Mouse (Mus musculus) liver, adult 10 weeks (tissue): ENCODE measurements around the gene Gjb5. TPM values are rescaled to one million over a fixed set of nuclear protein-coding genes. Genes with fewer than 3 reads are reported as not detected.

Experiments used
- polyA plus RNA-seq: library from polyadenylated mRNA; stranded (reverse); fragments of 350-450 nt; fragmentation: Illumina TruSeq; extraction: RNeasy Lipid Tissue Mini Kit (QIAGEN cat#74804); gene quantifications from one replicate; pipeline ENCODE4 v1.2.3, GENCODE M21; 2014; ENCODE audit warnings: low read depth, low replicate concordance

Gjb5 gene
- polyA plus RNA-seq: not detected

GRCm38 (mm10) chr4:127358018-127358417 lies at the start of gene Gjb5:
TSS of gene Gjb5 (minus strand) at chr4:127358181.

GRCm38 (mm10) chr4:127353951-127354438 lies 4.0 kb downstream of the Gjb5 start, which contains the start of gene Gjb4:
TSS of gene Gjb4 (minus strand) at chr4:127354081.

DNA sequence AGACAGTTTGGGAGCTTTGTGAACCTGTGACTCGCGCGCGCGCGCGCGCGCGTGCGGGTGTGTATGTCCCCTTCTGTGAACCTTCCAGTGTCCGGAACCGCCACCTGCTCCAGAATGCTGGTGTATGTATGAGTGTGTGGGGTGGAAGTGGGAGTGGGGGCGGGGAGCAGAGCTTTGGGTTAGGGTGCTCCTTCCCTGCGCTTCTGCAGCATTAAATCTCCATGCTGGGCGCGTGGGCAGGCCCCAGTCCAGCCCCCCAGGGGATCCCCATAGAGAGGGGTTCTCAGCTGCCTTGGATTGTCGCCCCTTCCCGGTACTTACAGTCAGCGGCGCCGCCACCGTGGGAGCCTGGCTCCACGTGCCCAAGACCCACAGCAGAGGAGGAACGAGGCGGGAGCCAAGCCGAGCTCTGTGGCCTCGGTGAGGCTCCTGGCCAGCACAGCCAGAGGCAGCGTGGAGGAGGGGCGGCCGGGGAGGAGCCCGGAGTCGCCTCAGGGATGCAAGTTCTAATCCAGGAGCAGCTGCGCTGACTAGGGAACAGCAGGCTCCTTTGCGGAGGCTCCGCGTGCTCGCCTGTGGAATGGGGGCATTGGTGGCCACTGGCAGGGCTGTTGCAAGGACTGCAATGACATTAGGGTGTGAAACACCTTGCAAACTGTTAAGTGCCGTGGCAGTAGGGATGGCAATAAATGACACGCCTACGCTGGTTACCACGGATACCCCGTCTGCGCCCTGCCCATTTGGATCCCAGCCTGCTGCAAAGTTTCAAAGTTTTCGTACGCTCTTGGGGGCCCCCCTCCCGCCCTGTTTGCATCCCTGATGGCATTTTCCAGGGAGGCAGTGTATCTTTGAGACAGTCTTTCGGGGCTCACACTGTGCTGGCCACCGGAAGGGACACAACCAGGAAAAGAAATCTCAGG lies 27.5 kb downstream of the Gjb5 start, which contains the start of gene Gjb3:
Gene Gjb3 (minus strand): TSS at position 664 of the 920 bp plus-strand sequence.

DNA sequence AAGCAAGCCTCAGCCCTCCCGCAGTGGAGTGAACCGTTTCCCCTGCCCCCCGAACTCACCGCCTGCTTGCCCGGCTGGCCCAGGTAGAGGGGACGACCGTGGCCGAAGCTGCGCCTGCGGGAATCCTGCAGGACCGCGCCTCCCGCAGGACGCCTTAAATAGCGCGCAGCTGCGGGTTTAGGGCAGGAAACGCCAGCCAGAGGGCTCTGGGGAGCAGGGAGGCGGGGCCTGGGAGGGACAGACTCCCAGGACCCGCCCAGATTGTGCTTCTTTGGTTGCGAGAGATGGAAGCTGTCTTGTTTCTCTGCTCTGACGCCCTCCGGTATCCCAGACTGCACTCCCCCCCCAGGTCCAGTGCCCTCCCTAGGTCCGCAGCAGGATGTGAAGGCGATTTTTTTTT lies 44.1 kb downstream of the Gjb5 start, which contains the start of gene Gja4:
Gene Gja4 (minus strand): TSS at position 179 of the 400 bp plus-strand sequence.

Other genes with a start within 250 kb of the Gjb5 start
- gene Tmem35b, start 234.5 kb downstream of the Gjb5 start, polyA plus RNA-seq: 14.3 TPM
- gene Dlgap3, start 189.0 kb downstream of the Gjb5 start, polyA plus RNA-seq: not detected
- gene Smim12, start 114.4 kb downstream of the Gjb5 start, polyA plus RNA-seq: 2.4 TPM
- gene Gja4, start 44.1 kb downstream of the Gjb5 start, polyA plus RNA-seq: 0.24 TPM
- not detected for gene Gjb3, start 27.3 kb downstream of the Gjb5 start, polyA plus RNA-seq
- not detected for gene Gjb4, start 4.1 kb downstream of the Gjb5 start, polyA plus RNA-seq